Mouse (Mus musculus): Measurements from ENCODE around the gene Slc25a51. TPM values are rescaled to one million over a fixed set of nuclear protein-coding genes. Genes with fewer than 3 reads are reported as not detected.
A peak's percentile ranks its signal among the peaks of the same experiment; 100 is the strongest.

Slc25a51 gene
- polyA plus RNA-seq, 1 experiment from 2014 or later = 59.4 TPM

GRCm38 (mm10) chr4:45412433-45413192, 4.0 kb upstream of the Slc25a51 start:
- TF ChIP-seq CTCF (IDR thresholded peaks at IDR 0.05) (no peak), EP300 (IDR thresholded peaks at IDR 0.05) (no peak)
- H3K9me3 ChIP-seq (ENCODE audit: low read length) = no peaks in the 10 kb centered on the region
- no peaks in the 10 kb centered on the region for H3K36me3 ChIP-seq (ENCODE audit: insufficient read depth, low read length)
- H3K4me2 ChIP-seq (replicated peaks; ENCODE audit: low read depth, low read length) = no peak overlapping the region
- peak; percentile 64 for DNase-seq (ENCODE audit: low spot score)
- H3K27me3 ChIP-seq (replicated peaks; ENCODE audit: insufficient read depth, low read length) = no peaks in the 10 kb centered on the region
- H3K9ac ChIP-seq (replicated peaks; ENCODE audit: low read depth) = no peak overlapping the region
- ATAC-seq = no peak
- WGBS = 64% methylated on average over 16 of the region's 16 CpGs
- H3K4me3 ChIP-seq (ENCODE audit: low read depth, low read length) = no peak overlapping the region
- H3K27ac ChIP-seq (ENCODE audit: low read length) = no peak overlapping the region; the same call in 1 of the 2 replicates
- no peaks in the 10 kb centered on the region for H3K4me1 ChIP-seq (ENCODE audit: insufficient read depth, low read depth, low read length)

GRCm38 (mm10) chr4:45411181-45411790, 2.7 kb upstream of the Slc25a51 start:
- ATAC-seq (no peak), DNase-seq (ENCODE audit: low spot score) (no peak)
- Histone ChIP-seq H3K9me3 (ENCODE audit: low read length) (no peaks in the 10 kb centered on the region), H3K4me1 (ENCODE audit: insufficient read depth, low read depth, low read length) (no peaks in the 10 kb centered on the region), H3K36me3 (ENCODE audit: insufficient read depth, low read length) (no peaks in the 10 kb centered on the region), H3K4me3 (ENCODE audit: low read depth, low read length) (no peak overlapping the region), H3K4me2 (replicated peaks; ENCODE audit: low read depth, low read length) (no peak overlapping the region), H3K27me3 (replicated peaks; ENCODE audit: insufficient read depth, low read length) (no peaks in the 10 kb centered on the region), H3K27ac (ENCODE audit: low read length) (no peak overlapping the region), H3K9ac (replicated peaks; ENCODE audit: low read depth) (no peak overlapping the region)
- 88% methylated on average over 8 of the region's 8 CpGs for WGBS
- TF ChIP-seq EP300 (IDR thresholded peaks at IDR 0.05) (0 out of 2 replicates have a peak, but pooled peaks have one; percentile 20), CTCF (IDR thresholded peaks at IDR 0.05) (no peak)

- peak; percentile 69 for ATAC-seq
- Histone ChIP-seq H3K9ac (replicated peaks; ENCODE audit: low read depth) (peak overlapping the region; percentile 97; the same call in 1 of the 2 replicates), H3K4me1 (ENCODE audit: insufficient read depth, low read depth, low read length) (no peaks in the 10 kb centered on the region), H3K4me2 (replicated peaks; ENCODE audit: low read depth, low read length) (peak overlapping the region; percentile 63), H3K27ac (ENCODE audit: low read length) (peak overlapping the region; percentile 95), H3K9me3 (ENCODE audit: low read length) (no peaks in the 10 kb centered on the region), H3K36me3 (ENCODE audit: insufficient read depth, low read length) (0 out of 2 replicates have a peak, but pooled peaks cover under 1% of the 10 kb centered on the region), H3K4me3 (ENCODE audit: low read depth, low read length) (peak overlapping the region; percentile 96), H3K27me3 (replicated peaks; ENCODE audit: insufficient read depth, low read length) (no peaks in the 10 kb centered on the region)
- peak; percentile 95 for DNase-seq (ENCODE audit: low spot score)
- 2% methylated on average over 10 of the region's 10 CpGs for WGBS
- TF ChIP-seq CTCF (IDR thresholded peaks at IDR 0.05) (peak; percentile 43), EP300 (IDR thresholded peaks at IDR 0.05) (peak; percentile 59)
Observed at GRCm38 (mm10) chr4:45409270-45409669, 704 bp upstream of the Slc25a51 start.

- Histone ChIP-seq H3K4me2 (replicated peaks; ENCODE audit: low read depth, low read length) (peak overlapping the region; percentile 63), H3K4me3 (ENCODE audit: low read depth, low read length) (peak overlapping the region; percentile 96), H3K4me1 (ENCODE audit: insufficient read depth, low read depth, low read length) (0 out of 2 replicates have a peak, but pooled peaks cover 2% of the 10 kb centered on the region), H3K27ac (ENCODE audit: low read length) (peak overlapping the region; percentile 95), H3K36me3 (ENCODE audit: insufficient read depth, low read length) (0 out of 2 replicates have a peak, but pooled peaks cover 4% of the 10 kb centered on the region), H3K9me3 (ENCODE audit: low read length) (no peaks in the 10 kb centered on the region), H3K9ac (replicated peaks; ENCODE audit: low read depth) (peak overlapping the region; percentile 97), H3K27me3 (replicated peaks; ENCODE audit: insufficient read depth, low read length) (no peaks in the 10 kb centered on the region)
- TF ChIP-seq EP300 (IDR thresholded peaks at IDR 0.05) (0 out of 2 replicates have a peak, but pooled peaks have one; percentile 8), CTCF (IDR thresholded peaks at IDR 0.05) (no peak)
- under 1% methylated on average over 19 of the region's 19 CpGs for WGBS
- peak; percentile 67 for DNase-seq (ENCODE audit: low spot score)
- no peak; the same call in none of the 2 replicates for ATAC-seq
Observed at GRCm38 (mm10) chr4:45407703-45408334, 747 bp downstream of the Slc25a51 start.

- no peak for ATAC-seq
- Histone ChIP-seq H3K9me3 (ENCODE audit: low read length) (no peaks in the 10 kb centered on the region), H3K4me2 (replicated peaks; ENCODE audit: low read depth, low read length) (peak overlapping the region; percentile 63), H3K4me1 (ENCODE audit: insufficient read depth, low read depth, low read length) (0 out of 2 replicates have a peak, but pooled peaks cover 7% of the 10 kb centered on the region), H3K36me3 (ENCODE audit: insufficient read depth, low read length) (0 out of 2 replicates have a peak, but pooled peaks cover 4% of the 10 kb centered on the region), H3K9ac (replicated peaks; ENCODE audit: low read depth) (peak overlapping the region; percentile 97), H3K4me3 (ENCODE audit: low read depth, low read length) (peak overlapping the region; percentile 96), H3K27ac (ENCODE audit: low read length) (peak overlapping the region; percentile 95), H3K27me3 (replicated peaks; ENCODE audit: insufficient read depth, low read length) (no peaks in the 10 kb centered on the region)
- 37% methylated on average over 5 of the region's 5 CpGs for WGBS
- TF ChIP-seq EP300 (IDR thresholded peaks at IDR 0.05) = no peak
- TF ChIP-seq CTCF (IDR thresholded peaks at IDR 0.05) = no peak
- no peak for DNase-seq (ENCODE audit: low spot score)
Observed at GRCm38 (mm10) chr4:45407001-45407702, 1.4 kb downstream of the Slc25a51 start.

All from lung, postnatal 0 days (tissue).